Mouse (Mus musculus) heart, postnatal 0 days (tissue): ENCODE measurements around the gene A530064D06Rik. TPM values are rescaled to one million over a fixed set of nuclear protein-coding genes. Genes with fewer than 3 reads are reported as not detected.
A peak's percentile ranks its signal among the peaks of the same experiment; 100 is the strongest.

Source experiments
- ATAC-seq: fragments of 200-750 bp; cut with Nextera tagmentation; 2 replicates; pipeline ENCODE4 v1.8.0; 2017; ENCODE audit warnings: low read depth, moderate number of reproducible peaks, moderate library complexity; ENCODE audit not compliant: insufficient read depth
- DNase-seq: peaks from one replicate; pipeline ENCODE4 v3.0.0-alpha.2; 2016; ENCODE audit warnings: low spot score
- H3K27ac ChIP-seq: fragments of 300-500 bp; sonication (generic); 2 replicates; pipeline ENCODE4 v1.5.1; 2014; ENCODE audit warnings: low read depth, mild to moderate bottlenecking
- H3K27me3 ChIP-seq: fragments of 300-500 bp; sonication (generic); 2 replicates; pipeline ENCODE4 v1.6.1; 2014; ENCODE audit warnings: low read length, mixed read lengths; ENCODE audit not compliant: control insufficient read depth, insufficient read depth
- H3K36me3 ChIP-seq: fragments of 300-500 bp; sonication (generic); replicated peaks from 2 replicates; pipeline ENCODE4 v1.6.1; 2014; ENCODE audit warnings: low read length, mixed read lengths; ENCODE audit not compliant: control insufficient read depth, insufficient read depth
- H3K4me1 ChIP-seq: fragments of 300-500 bp; sonication (generic); 2 replicates; pipeline ENCODE4 v1.6.1; 2014; ENCODE audit warnings: antibody characterized with exemption; ENCODE audit not compliant: control insufficient read depth, insufficient read depth
- H3K4me2 ChIP-seq: fragments of 300-500 bp; sonication (generic); 2 replicates; pipeline ENCODE4 v1.6.1; 2014; ENCODE audit warnings: low read depth, mild to moderate bottlenecking, low read length, moderate library complexity
- H3K4me3 ChIP-seq: fragments of 300-500 bp; sonication (generic); 2 replicates; pipeline ENCODE4 v1.5.1; 2014; ENCODE audit warnings: low read depth, low read length
- H3K9ac ChIP-seq: fragments of 300-500 bp; sonication (generic); replicated peaks from 2 replicates; pipeline ENCODE4 v1.6.1; 2014; ENCODE audit warnings: low read depth, low read length, mixed read lengths
- H3K9me3 ChIP-seq: fragments of 300-500 bp; sonication (generic); replicated peaks from 2 replicates; pipeline ENCODE4 v1.6.1; 2016; ENCODE audit warnings: low read length; ENCODE audit not compliant: control insufficient read depth
- CTCF ChIP-seq: IDR thresholded peaks from 2 replicates; pipeline ENCODE4 v1.5.1; 2016; ENCODE audit warnings: antibody characterized with exemption, control low read depth, low read depth
- EP300 ChIP-seq: IDR thresholded peaks from 2 replicates; pipeline ENCODE4 v1.6.1; 2016; ENCODE audit warnings: antibody characterized with exemption, low read depth
- WGBS: fragments of 180-500 bp; shearing (Covaris S2); extraction: QIAGEN DNeasy Blood & Tissue Kit; methylation state at CpG from one replicate; pipeline ENCODE4 v1.1.7; 2014; 5-methylcytosine and 5-hydroxymethylcytosine counted together
- polyA plus RNA-seq: library from polyadenylated mRNA; unstranded; fragments of >200 nt; fragmentation: Nextera tagmentation; extraction: Ambion mirVana; gene quantifications from 2 replicates; pipeline ENCODE4 v1.2.1, GENCODE M21; 2015
- total RNA-seq: library from RNA; depleted of rRNA; stranded (reverse); fragments of >200 nt; gene quantifications from 2 replicates; pipeline ENCODE4 v1.2.3, GENCODE M21; 2014; ENCODE audit warnings: low replicate concordance

The A530064D06Rik gene
- total and polyA plus RNA-seq, 2 experiments from 2014 or later = 0.08 TPM; not detected in 1

DNA sequence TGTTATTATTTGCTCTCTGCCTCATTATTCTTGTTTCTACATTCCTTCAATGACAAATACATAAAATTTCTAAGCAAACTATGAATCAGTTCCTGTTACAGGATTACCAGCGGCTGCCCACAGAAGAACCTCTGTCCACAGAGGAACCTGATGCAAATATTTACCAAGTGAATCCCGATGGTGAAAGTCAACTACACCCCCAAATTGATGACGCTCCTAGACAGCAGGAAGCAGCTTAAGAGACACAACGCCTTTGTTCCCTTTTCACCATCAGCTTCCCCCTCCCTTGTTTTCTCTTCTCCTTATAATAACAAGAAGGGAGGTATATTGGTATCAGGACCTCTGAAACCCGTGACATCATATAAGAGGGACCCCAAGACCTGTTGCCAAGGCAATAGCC lies 18.2 kb upstream of the A530064D06Rik start:
- WGBS = 65% methylated on average over 5 of the region's 5 CpGs
- Histone ChIP-seq H3K4me1 (no peaks in the 10 kb centered on the region), H3K4me2 (no peak overlapping the region), H3K36me3 (no peaks in the 10 kb centered on the region), H3K4me3 (no peak overlapping the region), H3K27ac (no peak overlapping the region), H3K27me3 (no peaks in the 10 kb centered on the region), H3K9ac (no peak overlapping the region), H3K9me3 (no peaks in the 10 kb centered on the region)
- DNase-seq (no peak), ATAC-seq (no peak)
- TF ChIP-seq CTCF (no peak), EP300 (no peak)

DNA sequence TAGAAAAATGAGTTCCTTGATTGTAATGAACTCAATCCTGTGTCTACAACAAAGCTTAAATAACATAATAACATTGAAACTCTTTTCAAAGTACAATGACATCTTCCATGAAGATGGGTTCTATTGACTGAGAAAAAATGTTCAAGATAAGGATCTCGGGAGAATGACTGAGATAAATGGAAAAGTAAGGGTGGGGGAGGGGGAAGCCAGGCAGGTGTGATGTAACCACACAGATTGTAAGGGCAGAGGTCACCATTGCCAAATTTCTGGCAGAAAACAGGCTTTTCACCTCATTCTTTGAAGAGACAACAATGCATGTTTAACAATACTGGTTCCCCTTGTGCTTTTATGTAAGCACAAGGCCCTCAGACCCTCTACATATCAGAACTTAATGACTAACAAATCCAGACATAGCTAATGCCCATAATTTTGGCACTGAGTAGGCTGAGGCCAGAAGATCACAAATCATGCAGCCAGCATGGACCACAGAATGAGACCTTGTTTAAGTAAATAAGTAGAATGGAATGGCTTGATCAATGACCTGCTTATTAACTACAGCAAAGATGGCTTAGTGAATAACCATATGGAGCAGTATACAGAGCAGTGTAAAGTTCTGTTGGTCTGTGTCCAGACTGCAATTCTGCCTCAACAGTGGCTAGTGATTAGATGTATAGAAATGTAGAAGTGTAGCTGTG lies 9.5 kb downstream of the A530064D06Rik start:
- H3K9ac ChIP-seq = no peak overlapping the region
- ATAC-seq (no peak), DNase-seq (no peak)
- WGBS = 22% methylated on average over 1 of the region's 1 CpGs
- TF ChIP-seq CTCF (no peak), EP300 (no peak)
- no peaks in the 10 kb centered on the region for H3K4me1 ChIP-seq
- H3K4me2 ChIP-seq = no peak overlapping the region
- H3K27me3 ChIP-seq = no peaks in the 10 kb centered on the region
- H3K9me3 ChIP-seq = peaks cover 9% of the 10 kb centered on the region; the same call in 1 of the 2 replicates
- no peak overlapping the region for H3K4me3 ChIP-seq
- H3K27ac ChIP-seq = no peak overlapping the region
- H3K36me3 ChIP-seq = no peaks in the 10 kb centered on the region

DNA sequence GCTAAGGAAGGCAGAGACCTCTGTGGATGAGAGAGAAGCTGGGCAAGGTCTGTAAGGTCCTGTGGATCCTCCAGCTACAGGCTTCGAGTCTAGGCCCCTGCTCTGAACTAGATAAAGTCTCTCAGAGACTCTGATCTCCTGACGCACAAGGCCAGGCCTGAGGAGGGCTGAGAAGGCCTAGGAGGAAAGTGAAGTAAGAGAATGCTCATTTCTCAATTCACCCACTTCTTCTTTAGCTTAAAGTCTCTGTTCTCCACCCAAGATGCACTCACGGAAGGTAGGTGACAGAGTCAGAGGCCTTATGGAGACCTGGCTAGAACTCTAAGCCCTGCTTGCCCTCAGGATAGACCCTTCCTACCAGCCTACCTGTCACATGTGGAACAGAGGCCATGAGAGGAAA lies 21.0 kb downstream of the A530064D06Rik start, which contains the start of gene 9830107B12Rik:
TSS of gene 9830107B12Rik (minus strand) at position 149 of the 400 bp plus-strand sequence.
- Histone ChIP-seq H3K9ac (no peak within 1 kb of the TSS), H3K27me3 (no peaks in the 10 kb centered on the region), H3K4me1 (no peaks in the 10 kb centered on the region), H3K36me3 (no peaks in the 10 kb centered on the region), H3K4me3 (no peak within 1 kb of the TSS), H3K4me2 (no peak within 1 kb of the TSS), H3K27ac (no peak within 1 kb of the TSS), H3K9me3 (peaks cover 5% of the 10 kb centered on the region; the same call in 1 of the 2 replicates)
- no peak for DNase-seq
- WGBS = 49% methylated on average over 3 of the region's 3 CpGs
- ATAC-seq = no peak
- no peak for TF ChIP-seq EP300
- TF ChIP-seq CTCF = no peak

DNA sequence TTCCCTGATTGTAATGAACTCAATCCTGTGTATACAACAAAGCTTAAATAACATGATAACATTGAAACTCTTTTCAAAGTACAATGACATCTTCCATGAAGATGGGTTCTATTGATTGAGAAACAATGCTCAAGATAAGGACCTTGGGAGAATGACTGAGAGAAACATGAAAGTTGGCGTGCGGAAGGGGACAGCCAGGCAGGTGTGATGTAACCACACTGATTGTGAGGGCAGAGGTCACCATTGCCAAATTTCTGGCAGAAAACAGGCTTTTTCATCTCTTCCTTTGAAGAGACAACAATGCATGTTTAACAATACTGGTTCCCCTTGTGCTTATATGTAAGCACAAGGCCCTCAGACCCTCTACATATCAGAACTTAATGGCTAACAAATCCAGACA lies 34.3 kb downstream of the A530064D06Rik start:
- no peak for ATAC-seq
- TF ChIP-seq CTCF = no peak
- Histone ChIP-seq H3K4me3 (no peak overlapping the region), H3K4me1 (no peaks in the 10 kb centered on the region), H3K9ac (no peak overlapping the region), H3K9me3 (no peaks in the 10 kb centered on the region), H3K4me2 (no peak overlapping the region), H3K27ac (no peak overlapping the region), H3K36me3 (no peaks in the 10 kb centered on the region), H3K27me3 (no peaks in the 10 kb centered on the region)
- DNase-seq = no peak
- 78% methylated on average over 2 of the region's 2 CpGs for WGBS

DNA sequence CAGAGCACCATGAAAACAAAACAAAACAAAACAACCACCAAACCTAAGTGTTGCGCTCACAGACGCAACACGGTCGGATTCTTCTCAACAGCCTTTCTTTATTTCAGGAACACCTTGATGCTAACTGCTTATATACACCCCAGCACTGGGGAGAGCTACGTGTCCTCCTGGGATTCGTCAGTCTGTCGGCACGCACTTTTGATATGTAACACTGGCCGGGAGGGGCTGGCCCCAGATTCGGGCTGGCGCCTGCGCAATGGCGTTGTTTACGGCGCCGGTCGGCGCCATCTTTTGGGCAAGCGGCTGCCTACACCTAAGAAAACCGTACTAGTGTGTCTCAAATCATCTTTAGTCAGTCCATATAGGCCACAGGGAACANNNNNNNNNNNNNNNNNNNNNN lies 46.6 kb downstream of the A530064D06Rik start:
- Histone ChIP-seq H3K4me3 (no peak overlapping the region), H3K27me3 (no peaks in the 10 kb centered on the region), H3K9me3 (no peaks in the 10 kb centered on the region), H3K36me3 (no peaks in the 10 kb centered on the region), H3K27ac (no peak overlapping the region), H3K9ac (no peak overlapping the region), H3K4me1 (no peaks in the 10 kb centered on the region), H3K4me2 (no peak overlapping the region)
- ATAC-seq = no peak
- DNase-seq = no peak
- 77% methylated on average over 20 of the region's 20 CpGs for WGBS
- TF ChIP-seq CTCF (no peak), EP300 (no peak)

DNA sequence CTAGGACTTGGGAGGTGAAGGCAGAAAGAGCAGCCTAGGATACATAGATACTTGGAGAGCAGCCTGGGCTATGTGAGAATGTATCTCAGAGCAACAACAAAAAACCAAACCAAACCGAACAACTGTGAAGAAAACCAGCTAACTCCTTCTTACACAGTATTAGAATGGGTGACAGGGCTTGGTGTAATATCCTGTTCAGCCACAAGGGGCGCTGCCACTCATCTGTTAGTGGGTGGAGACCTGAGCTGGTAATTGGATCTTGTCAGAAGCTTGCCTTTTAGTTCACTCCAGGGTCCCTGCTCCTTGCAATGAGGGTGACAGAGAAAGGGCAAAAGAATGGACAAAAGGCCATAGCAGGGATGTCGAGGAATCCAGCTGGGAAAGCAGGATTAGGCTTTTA lies 47.4 kb downstream of the A530064D06Rik start:
- H3K9me3 ChIP-seq = no peaks in the 10 kb centered on the region
- DNase-seq = peak; percentile 65
- no peak for ATAC-seq
- no peak overlapping the region for H3K4me2 ChIP-seq
- TF ChIP-seq EP300 (no peak), CTCF (peak; percentile 81)
- no peaks in the 10 kb centered on the region for H3K4me1 ChIP-seq
- H3K36me3 ChIP-seq = no peaks in the 10 kb centered on the region
- no peak overlapping the region for H3K4me3 ChIP-seq
- no peaks in the 10 kb centered on the region for H3K27me3 ChIP-seq
- H3K9ac ChIP-seq = no peak overlapping the region
- no peak overlapping the region for H3K27ac ChIP-seq
- WGBS = 22% methylated on average over 3 of the region's 3 CpGs
